Mouse (Mus musculus) E14TG2a.4 (cell line): ENCODE results near the gene Man2a1.

Source experiments
- CTCF ChIP-seq: conservative IDR thresholded peaks from 2 replicates; pipeline ENCODE4 v1.5.1; 2014; ENCODE audit warnings: low read length
- POU5F1 ChIP-seq: IDR thresholded peaks from 2 replicates; pipeline ENCODE4 v1.6.1; 2014; ENCODE audit warnings: low read length, borderline replicate concordance

DNA sequence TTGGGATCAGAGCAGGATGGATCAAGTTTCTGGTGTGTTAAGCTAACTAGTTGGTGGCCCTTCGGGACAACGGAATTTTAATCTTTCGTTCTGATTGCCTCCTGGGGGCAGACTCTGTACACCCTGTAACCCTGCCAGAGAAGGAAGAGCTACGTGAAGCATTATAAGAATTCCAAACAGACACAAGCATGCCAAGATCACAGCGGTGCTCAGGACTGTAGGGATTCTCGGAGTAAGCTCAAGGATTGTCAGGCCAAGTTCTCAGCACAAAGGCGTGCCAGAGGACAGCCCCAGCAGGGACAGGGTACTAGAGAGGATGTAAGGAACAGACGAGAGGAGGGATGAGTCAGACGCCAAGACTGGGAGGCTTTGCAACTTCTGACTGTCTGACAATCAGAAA is 164.8 kb downstream of the Man2a1 start:
- no peak for TF ChIP-seq CTCF
- no peak for TF ChIP-seq POU5F1
